Mouse (Mus musculus) heart, embryonic 15.5 days (tissue): ENCODE results near the gene Gm9945. TPM values are rescaled to one million over a fixed set of nuclear protein-coding genes. Genes with fewer than 3 reads are reported as not detected.

Experiments
- ATAC-seq: fragments of 200-750 bp; cut with Nextera tagmentation; replicated peaks from 2 replicates; pipeline ENCODE4 v1.8.0; 2017; ENCODE audit warnings: low read depth, moderate TSS enrichment; ENCODE audit not compliant: insufficient number of reproducible peaks, insufficient read depth, low FRiP score
- H3K27ac ChIP-seq: fragments of 300-500 bp; sonication (generic); 2 replicates; pipeline ENCODE4 v1.5.1; 2015; ENCODE audit warnings: mild to moderate bottlenecking, inconsistent platforms
- H3K27me3 ChIP-seq: fragments of 300-500 bp; sonication (generic); 2 replicates; pipeline ENCODE4 v1.6.1; 2015; ENCODE audit warnings: inconsistent platforms
- H3K36me3 ChIP-seq: fragments of 300-500 bp; sonication (generic); 2 replicates; pipeline ENCODE4 v1.6.1; 2015; ENCODE audit warnings: mild to moderate bottlenecking, inconsistent platforms
- H3K4me1 ChIP-seq: fragments of 300-500 bp; sonication (generic); replicated peaks from 2 replicates; pipeline ENCODE4 v1.6.1; 2015; ENCODE audit warnings: inconsistent platforms
- H3K4me2 ChIP-seq: fragments of 300-500 bp; sonication (generic); 2 replicates; pipeline ENCODE4 v1.6.1; 2015; ENCODE audit warnings: inconsistent platforms, mild to moderate bottlenecking, moderate library complexity
- H3K4me3 ChIP-seq: fragments of 300-500 bp; sonication (generic); 2 replicates; pipeline ENCODE4 v1.5.1; 2015; ENCODE audit warnings: mild to moderate bottlenecking, inconsistent platforms
- H3K9ac ChIP-seq: fragments of 300-500 bp; sonication (generic); 2 replicates; pipeline ENCODE4 v1.6.1; 2015; ENCODE audit warnings: mild to moderate bottlenecking, inconsistent platforms
- H3K9me3 ChIP-seq: fragments of 300-500 bp; sonication (generic); replicated peaks from 2 replicates; pipeline ENCODE4 v1.6.1; 2016; ENCODE audit warnings: inconsistent platforms
- WGBS: fragments of 180-500 bp; shearing (Covaris S2); methylation state at CpG from one replicate; pipeline ENCODE4 v1.1.7; 2015; ENCODE audit warnings: mixed read lengths; 5-methylcytosine and 5-hydroxymethylcytosine counted together
- polyA plus RNA-seq: library from polyadenylated mRNA; unstranded; fragments of >200 nt; fragmentation: Nextera tagmentation; extraction: Ambion mirVana; gene quantifications from 2 replicates; pipeline ENCODE4 v1.2.1, GENCODE M21; 2015

The Gm9945 gene
- polyA plus RNA-seq, 1 experiment from 2014 or later = not detected

GRCm38 (mm10) chr11:53528397-53529252, 48.7 kb downstream of the Gm9945 start:
- Histone ChIP-seq H3K9me3 (no peaks in the 10 kb centered on the region), H3K4me1 (peaks cover 54% of the 10 kb centered on the region), H3K4me2 (peak overlapping the region; percentile 39; the same call in 1 of the 2 replicates), H3K36me3 (peaks cover 10% of the 10 kb centered on the region; the same call in 1 of the 2 replicates), H3K27ac (peak overlapping the region; percentile 60), H3K4me3 (no peak overlapping the region), H3K27me3 (no peaks in the 10 kb centered on the region), H3K9ac (no peak overlapping the region)
- 58% methylated on average over 8 of the region's 9 CpGs for WGBS
- no peak for ATAC-seq

DNA sequence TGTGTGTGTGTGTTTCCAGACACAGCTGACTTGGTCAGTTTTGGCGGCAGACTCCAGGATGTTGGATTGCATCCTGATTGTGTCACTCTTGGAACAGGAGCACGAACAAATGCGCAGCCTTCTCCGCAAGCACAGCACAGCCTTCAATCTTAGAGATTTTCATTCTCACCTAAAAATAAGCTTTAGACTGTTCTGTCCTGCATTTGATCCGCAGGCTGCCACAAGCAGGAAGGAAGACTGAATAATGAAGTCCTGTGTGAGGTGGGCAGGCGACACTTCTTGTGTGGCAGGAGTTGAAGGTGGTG, 49.2 kb downstream of the Gm9945 start:
- no peaks in the 10 kb centered on the region for H3K27me3 ChIP-seq
- 32% methylated on average over 6 of the region's 6 CpGs for WGBS
- H3K4me3 ChIP-seq = no peak overlapping the region
- no peak overlapping the region for H3K9ac ChIP-seq
- peak overlapping the region; percentile 39 for H3K4me2 ChIP-seq
- H3K4me1 ChIP-seq = peaks cover 51% of the 10 kb centered on the region
- H3K27ac ChIP-seq = peak overlapping the region; percentile 47; the same call in 1 of the 2 replicates
- 0 out of 2 replicates have a peak, but pooled peaks have one; percentile 36 for ATAC-seq
- H3K36me3 ChIP-seq = peaks cover 15% of the 10 kb centered on the region
- no peaks in the 10 kb centered on the region for H3K9me3 ChIP-seq

GRCm38 (mm10) chr11:53530001-53530400, 50.0 kb downstream of the Gm9945 start:
- H3K9me3 ChIP-seq = no peaks in the 10 kb centered on the region
- peaks cover 23% of the 10 kb centered on the region for H3K36me3 ChIP-seq
- 76% methylated on average over 9 of the region's 9 CpGs for WGBS
- no peak overlapping the region for H3K9ac ChIP-seq
- H3K4me1 ChIP-seq = peaks cover 45% of the 10 kb centered on the region
- ATAC-seq = no peak
- no peaks in the 10 kb centered on the region for H3K27me3 ChIP-seq
- peak overlapping the region; percentile 47; the same call in 1 of the 2 replicates for H3K27ac ChIP-seq
- no peak overlapping the region for H3K4me2 ChIP-seq
- no peak overlapping the region for H3K4me3 ChIP-seq

Other genes with a start within 250 kb of the Gm9945 start
- gene Hspa4, start 179.7 kb upstream of the Gm9945 start, polyA plus RNA-seq = 58.0 and 61.5 TPM in 2 replicates
- gene Zcchc10, start 155.5 kb upstream of the Gm9945 start, polyA plus RNA-seq = 12.2 and 14.3 TPM in 2 replicates
- 30.5 and 37.7 TPM in 2 replicates for gene Aff4, start 129.3 kb upstream of the Gm9945 start, polyA plus RNA-seq
- gene Leap2, start 57.0 kb upstream of the Gm9945 start, polyA plus RNA-seq = 0.34 TPM in 1 of 2 replicates, not detected in the other
- 1,038 and 1,358 TPM in 2 replicates for gene Uqcrq, start 49.3 kb upstream of the Gm9945 start, polyA plus RNA-seq
- 1.4 TPM in 2 replicates for gene Gdf9, start 49.1 kb upstream of the Gm9945 start, polyA plus RNA-seq
- 0.16 TPM in 1 of 2 replicates, not detected in the other for gene Gm10447, start 23.1 kb upstream of the Gm9945 start, polyA plus RNA-seq
- 2.5 and 2.6 TPM in 2 replicates for gene Shroom1, start 23.0 kb upstream of the Gm9945 start, polyA plus RNA-seq
- not detected in 2 replicates for gene Gm9837, start 9.7 kb upstream of the Gm9945 start, polyA plus RNA-seq
- gene Sowaha, start 108 bp downstream of the Gm9945 start, polyA plus RNA-seq = 0.34 and 0.48 TPM in 2 replicates
- gene Sept8, start 39.1 kb downstream of the Gm9945 start, polyA plus RNA-seq = 18.8 and 23.3 TPM in 2 replicates
- 43.5 and 43.6 TPM in 2 replicates for gene Kif3a, start 87.2 kb downstream of the Gm9945 start, polyA plus RNA-seq
- gene Il4, start 138.5 kb downstream of the Gm9945 start, polyA plus RNA-seq = 0.33 and 0.82 TPM in 2 replicates
- gene Il13, start 154.5 kb downstream of the Gm9945 start, polyA plus RNA-seq = not detected in 2 replicates
- gene Rad50, start 227.2 kb downstream of the Gm9945 start, polyA plus RNA-seq = 17.3 and 19.5 TPM in 2 replicates
- gene Il5, start 240.6 kb downstream of the Gm9945 start, polyA plus RNA-seq = not detected in 2 replicates